Mouse (Mus musculus): ENCODE results near the gene Arpc1a.

GRCm38 (mm10) chr5:145152690-145153089 is 69.1 kb downstream of the Arpc1a start:
- TF ChIP-seq ZNF384 (IDR thresholded peaks at IDR 0.05; ENCODE audit: low read depth, low read length) (no peak), CHD2 (IDR thresholded peaks at IDR 0.05; ENCODE audit: low read depth, low read length) (no peak), ZC3H11A (IDR thresholded peaks at IDR 0.05; ENCODE audit: borderline replicate concordance, low read depth, low read length) (no peak)
